Mouse (Mus musculus) neutrophil, adult 65 days (primary cell): Measurements from ENCODE around the gene Glrx2. TPM values are rescaled to one million over a fixed set of nuclear protein-coding genes. Genes with fewer than 3 reads are reported as not detected.

Source experiments
- total RNA-seq: library from RNA; stranded (reverse); gene quantifications from 2 replicates; pipeline ENCODE4 v1.2.4, GENCODE M21; 2023

Glrx2 gene
- total RNA-seq = 19.3 and 23.7 TPM in 2 replicates

GRCm38 (mm10) chr1:143716038-143716437 is at the start of gene Glrx2:
TSS of gene Glrx2 (plus strand) at chr1:143716338.

GRCm38 (mm10) chr1:143702741-143703262 is 13.3 kb upstream of the Glrx2 start, which contains the start of gene Cdc73:
TSS of gene Cdc73 (minus strand) at chr1:143702893.

GRCm38 (mm10) chr1:143776446-143777411 is 60.6 kb downstream of the Glrx2 start, which contains the start of the genes Trove2 and Uchl5:
TSS of gene Trove2 (minus strand) at chr1:143777068.
TSS of gene Uchl5 (plus strand) at chr1:143777272.

Other genes with a start within 250 kb of the Glrx2 start
- 0.03 TPM in 1 of 2 replicates, not detected in the other for gene B3galt2, start 75.7 kb upstream of the Glrx2 start, total RNA-seq
- gene Cdc73, start 13.4 kb upstream of the Glrx2 start, total RNA-seq = 56.5 and 85.9 TPM in 2 replicates
- gene Trove2, start 60.7 kb downstream of the Glrx2 start, total RNA-seq = 1.1 and 1.4 TPM in 2 replicates
- 19.3 and 21.6 TPM in 2 replicates for gene Uchl5, start 60.9 kb downstream of the Glrx2 start, total RNA-seq